Mouse (Mus musculus): ENCODE measurements around the gene Cox15.

Cox15 gene

DNA sequence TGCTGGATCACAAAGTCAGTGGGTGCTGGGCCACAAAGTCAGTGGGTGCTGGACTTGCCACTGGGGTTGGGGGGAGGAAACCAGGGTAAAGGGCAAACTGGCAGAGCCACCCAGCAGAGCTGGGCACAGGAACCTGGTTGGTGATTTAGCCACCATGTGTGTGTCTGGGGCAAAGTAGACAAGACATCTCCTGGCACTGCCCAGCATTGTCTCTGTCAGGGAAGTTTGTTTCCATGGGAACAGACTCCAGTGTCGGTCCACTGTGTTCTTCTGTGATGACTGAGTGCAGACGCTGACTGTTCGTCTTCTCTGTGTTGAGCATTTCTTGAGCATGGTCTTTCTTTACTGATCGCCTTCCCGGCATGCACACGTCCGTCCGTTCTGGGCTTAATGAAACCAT is 43.5 kb downstream of the Cox15 start:
- DNase-seq (ENCODE audit: low spot score in 2 of 2) = no peak

DNA sequence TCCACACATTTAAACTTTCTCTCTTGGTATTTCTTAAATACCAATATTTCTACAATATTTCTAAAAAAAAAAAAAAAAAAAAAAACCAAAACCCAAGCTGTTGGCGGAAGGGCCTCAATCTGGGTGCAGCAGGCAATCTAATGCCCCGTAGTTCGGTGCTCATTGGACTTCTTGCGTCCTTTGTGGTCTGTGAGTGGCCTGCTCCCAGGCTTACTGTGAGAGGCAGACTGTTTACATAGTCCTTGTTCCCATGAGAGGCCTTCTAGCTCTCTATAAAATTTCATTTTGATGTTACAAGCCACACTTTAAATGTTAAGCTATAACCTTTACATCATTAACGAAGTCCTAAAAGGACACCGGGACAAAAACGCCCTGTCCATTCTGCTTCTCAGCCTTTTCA is 44.6 kb downstream of the Cox15 start:
- no peak for DNase-seq (ENCODE audit: low spot score in 2 of 2)

DNA sequence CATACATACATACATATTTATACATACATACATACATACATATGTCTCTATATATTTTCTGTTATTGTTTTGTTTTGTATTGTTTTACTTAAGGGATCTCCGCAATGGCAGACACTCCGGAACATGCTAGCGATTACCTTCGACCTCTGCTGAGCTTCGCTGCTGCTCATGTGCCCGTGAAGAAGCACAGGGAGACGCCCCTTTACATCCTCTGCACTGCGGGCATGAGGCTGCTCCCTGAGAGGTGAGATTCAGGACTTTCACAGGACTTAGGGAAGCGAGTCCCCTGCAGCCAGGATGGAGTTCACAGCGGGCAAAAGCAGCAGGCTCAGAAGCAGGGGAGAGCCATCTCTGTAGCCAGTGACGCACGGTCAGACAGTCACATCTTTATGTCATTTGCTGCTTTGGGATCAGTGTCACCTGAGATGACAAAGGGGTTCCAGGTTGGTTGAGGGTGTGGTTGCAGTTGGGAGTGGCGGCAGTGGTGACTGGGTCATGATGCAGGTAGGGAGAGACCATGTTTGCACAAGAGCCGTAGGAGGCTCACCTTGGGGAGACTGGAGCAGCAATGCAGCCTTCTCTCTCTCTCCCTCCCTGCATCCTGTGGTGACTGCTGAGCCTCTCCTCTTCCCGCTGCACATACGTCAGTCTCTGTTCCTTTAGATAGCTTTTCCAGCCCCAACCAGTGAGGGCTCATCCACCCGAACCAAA is 47.9 kb downstream of the Cox15 start:
- DNase-seq (ENCODE audit: low spot score in 2 of 2) = no peak

DNA sequence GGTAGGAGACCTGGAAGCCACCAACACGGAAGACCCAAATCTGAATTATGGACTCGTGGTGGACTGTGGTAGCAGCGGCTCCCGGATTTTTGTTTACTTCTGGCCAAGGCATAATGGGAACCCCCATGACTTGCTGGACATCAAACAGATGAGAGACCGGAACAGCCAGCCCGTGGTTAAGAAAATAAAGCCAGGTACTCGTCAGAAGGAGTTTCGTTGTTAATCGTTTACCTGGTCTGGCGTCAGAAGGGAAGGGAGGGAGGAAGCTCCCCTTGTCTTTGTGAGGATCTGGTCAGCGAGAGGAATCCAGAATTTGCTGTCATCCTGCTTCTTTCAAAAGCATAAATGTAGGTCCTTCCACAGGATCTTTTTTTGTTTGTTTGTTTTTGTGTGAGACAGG is 48.6 kb downstream of the Cox15 start:
- DNase-seq (ENCODE audit: low spot score in 2 of 2) = no peak

DNA sequence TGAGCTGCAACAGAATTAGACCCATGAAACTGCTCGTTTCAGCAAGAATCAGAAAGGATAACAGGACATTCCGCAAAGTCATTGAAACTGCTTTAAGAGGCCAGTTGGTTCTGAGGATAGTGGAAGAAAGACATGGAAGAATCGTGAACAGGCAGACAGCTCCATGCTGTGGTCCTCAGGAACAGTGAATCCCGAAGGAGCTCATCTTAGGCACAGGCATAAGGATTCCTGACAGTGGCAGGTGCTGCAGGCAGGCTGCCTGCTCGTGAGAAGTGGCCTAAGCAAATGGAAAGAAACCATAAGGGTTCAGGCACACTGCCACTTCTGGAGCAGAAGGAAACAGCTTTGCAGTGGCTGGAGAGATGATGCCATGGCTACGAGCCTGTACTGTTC is 53.0 kb downstream of the Cox15 start:
- DNase-seq (ENCODE audit: low spot score in 2 of 2) = no peak

DNA sequence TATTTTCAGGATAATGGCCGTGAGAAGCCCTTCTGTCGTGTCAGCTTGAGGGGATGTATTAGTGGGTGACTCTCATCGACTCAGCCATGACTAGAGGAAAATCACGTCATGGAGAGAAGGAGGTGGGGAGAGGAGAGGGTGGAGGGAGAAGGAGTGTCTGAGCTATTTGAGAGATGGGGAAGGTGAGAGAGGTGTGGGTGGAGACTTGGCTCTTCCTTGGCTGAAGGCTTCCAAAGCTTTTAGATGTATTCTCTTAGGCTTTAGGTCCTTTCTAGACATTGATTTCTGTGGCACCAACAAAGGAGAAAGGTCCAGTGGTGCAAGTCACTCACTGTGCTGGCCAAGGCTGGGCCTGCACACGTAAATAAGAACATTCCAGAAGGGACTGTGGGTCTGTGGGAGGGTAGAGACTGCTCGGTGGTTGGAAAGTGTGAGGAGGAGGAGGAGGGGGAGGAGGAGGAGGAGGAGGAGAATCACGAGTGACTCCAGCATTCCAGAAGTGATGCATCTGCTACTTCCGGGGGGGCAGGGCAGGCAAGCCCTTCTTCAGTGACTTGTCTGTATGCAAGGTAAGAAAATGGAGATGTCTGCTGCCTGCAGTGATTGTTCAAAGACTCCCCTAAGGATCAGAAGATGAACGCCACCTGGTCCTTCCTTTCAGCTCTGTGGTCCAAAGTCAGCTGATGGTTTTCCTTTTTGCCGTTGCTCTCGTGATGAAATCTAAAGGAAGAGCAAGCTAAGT is 53.6 kb downstream of the Cox15 start:
- no peak for DNase-seq (ENCODE audit: low spot score in 2 of 2)

DNA sequence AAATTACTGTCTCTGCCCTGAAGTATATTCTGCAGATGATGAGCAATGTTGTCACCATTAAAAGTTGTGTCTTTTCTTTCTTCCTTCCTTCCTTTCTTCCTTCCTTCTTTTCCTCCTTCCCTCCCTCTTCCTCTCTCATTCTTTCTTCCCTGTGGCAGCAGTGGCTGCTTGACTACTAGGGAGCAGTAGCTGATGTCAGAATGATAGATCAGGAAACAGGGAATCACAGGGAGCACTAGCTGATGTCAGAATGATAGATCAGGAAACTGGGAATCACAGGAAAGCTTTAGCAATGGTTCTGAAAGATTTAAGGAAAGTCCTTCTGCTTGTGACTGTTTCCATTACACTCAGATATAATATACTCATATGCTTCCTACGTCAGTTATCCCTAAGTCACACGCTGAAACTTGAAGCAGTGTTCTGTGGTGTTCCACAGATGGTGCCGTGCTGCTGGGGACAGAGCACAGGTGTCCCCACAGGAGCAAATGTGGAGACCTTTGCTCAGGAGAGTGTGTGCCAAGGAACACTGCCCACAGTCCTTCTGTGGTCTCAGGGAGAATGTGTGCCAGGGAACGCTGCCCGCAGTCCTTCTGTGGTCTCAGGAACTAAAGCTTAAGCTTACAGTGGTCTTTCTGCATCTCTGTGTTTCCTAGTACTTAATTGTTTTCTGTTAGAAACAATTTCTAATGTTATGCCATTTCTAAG is 55.0 kb downstream of the Cox15 start:
- DNase-seq (ENCODE audit: low spot score in 2 of 2) = no peak

DNA sequence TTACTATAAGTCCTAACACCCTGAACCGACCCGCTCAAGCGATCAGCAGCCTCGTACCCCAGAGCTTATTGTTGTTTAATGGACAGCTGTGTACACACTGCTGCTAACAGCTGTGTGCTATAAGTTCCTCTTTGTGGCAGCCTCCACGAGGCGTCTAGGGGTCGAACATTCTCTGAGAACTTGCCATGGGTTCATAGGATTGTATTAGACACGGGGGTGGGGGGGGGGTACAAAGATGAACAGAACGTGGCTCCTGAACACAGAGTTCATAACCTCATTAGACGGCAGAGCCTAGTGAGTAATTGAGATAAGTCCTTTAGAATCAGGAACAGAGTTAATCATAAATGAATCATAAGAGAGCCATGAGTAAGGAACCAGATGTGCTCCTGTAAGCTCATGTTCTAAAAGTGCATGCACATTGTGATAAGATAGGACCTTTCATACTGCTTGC is 57.3 kb downstream of the Cox15 start:
- DNase-seq (ENCODE audit: low spot score in 2 of 2) = no peak

DNA sequence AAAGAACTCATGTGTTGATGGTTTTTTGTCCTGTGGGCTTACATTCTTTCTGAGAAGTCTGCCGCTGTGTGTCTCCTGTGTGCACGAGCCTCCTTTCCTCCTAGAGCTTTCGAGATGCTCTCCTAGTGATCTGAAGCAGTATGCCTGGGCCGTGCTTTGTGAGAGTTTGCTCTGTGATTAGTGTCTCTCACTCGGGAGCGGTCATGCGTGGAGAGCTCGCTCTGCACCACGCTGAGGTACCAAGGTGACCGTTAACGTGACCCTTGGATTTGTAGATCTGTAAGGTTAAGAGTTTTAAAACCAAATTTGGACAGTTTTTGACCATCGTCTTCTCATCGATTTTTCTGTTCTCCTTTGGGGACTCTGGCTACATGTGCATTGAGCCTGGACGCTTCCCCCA is 60.0 kb downstream of the Cox15 start:
- DNase-seq (ENCODE audit: low spot score in 2 of 2) = no peak

DNA sequence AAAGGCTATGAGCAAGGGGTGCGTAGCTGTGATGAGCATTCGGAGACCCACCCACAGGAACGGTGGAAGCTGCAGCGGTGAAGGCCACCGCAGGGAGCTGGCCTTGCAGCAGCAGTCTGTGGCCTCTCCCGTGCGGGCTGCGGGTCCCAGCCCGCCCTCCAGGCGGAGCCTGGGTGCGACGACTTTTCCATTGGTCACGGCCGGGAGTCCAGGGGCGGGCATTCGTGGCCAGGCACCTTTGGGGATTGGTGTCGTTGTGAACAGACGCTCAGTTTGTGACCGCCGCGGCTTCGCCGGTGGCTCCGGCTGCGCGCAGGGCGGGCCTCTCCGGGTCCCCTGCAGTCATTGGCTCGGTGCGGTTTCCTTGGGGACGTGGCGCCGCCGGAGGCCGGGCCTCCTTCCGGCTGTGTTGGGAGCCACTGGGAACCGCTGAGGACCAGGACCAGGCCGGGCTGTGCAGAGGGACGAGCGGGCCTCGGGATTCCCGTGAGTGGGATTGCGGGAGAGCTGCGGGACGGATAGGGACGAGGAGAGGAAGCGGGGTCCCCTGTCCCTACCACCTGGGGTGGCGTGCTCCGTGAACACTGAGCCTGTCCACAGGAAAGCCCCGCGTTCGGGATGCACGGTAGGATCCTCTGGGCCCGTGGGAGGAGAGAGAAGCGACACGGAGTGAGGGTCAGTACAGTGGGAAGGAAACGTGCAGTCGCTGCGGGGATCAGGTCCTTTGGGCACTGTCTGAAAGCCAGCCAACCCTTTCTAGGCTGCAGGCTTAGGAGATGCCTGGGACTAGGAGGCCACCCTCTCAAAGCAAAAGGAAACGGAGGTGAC is 63.2 kb downstream of the Cox15 start, which contains the start of gene Entpd7:
Gene Entpd7, plus strand, starts transcription at position 254 of the 828 bp plus-strand sequence.
- DNase-seq (ENCODE audit: low spot score in 2 of 2) = peak; percentile 85 to 89

Data from natural killer cell, adult 2 months (primary cell).